Mouse (Mus musculus) megakaryocyte, embryonic 14.5 days (primary cell): ENCODE measurements around the gene Fbxl13.

ENCODE experiments used
- FLI1 ChIP-seq: IDR thresholded peaks from 2 replicates; pipeline ENCODE4 v1.6.1; 2012; ENCODE audit warnings: low read length, inconsistent platforms, mixed read lengths
- GATA1 ChIP-seq: IDR thresholded peaks from 3 replicates; pipeline ENCODE4 v1.6.1; 2012; ENCODE audit warnings: mixed read lengths, low read length, inconsistent platforms, borderline replicate concordance

DNA sequence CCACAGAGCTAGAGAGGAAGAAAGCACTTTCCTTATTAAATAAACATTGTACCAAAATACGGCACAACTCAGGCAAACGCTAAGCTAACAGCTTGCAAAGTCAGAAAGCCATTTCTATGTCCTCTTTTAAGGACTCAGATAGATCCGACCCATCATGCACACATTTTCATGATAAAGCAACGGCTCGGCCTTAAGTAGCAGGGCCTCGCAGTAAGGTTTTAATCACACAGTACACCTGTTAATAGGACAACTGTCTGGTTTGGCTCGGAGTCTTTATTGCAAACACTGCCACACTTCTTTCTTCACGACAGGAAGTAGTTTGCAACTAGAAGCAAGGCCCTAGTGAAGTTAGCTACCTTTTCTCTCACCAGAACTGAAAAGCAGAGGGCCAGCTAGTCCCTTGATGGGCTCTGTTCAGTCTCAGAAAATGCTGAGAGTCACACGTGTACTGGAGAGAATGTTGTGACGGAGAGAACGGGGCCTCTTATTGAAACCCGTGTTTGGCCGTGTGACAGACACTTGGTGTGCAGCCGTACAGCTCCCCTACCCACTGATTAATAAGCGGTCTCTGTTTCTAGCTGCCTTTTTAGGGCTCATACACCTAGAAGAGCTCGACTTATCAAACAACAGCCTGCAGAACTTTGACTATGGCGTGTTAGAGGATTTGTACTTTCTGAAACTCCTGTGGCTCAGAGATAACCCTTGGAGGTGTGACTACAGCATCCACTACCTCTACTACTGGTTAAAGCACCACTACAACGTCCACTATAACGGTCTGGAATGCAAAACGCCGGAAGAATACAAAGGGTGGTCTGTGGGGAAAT lies 70.8 kb downstream of the Fbxl13 start:
- no peak for TF ChIP-seq GATA1
- no peak for TF ChIP-seq FLI1
